In the genomic region with DNA sequence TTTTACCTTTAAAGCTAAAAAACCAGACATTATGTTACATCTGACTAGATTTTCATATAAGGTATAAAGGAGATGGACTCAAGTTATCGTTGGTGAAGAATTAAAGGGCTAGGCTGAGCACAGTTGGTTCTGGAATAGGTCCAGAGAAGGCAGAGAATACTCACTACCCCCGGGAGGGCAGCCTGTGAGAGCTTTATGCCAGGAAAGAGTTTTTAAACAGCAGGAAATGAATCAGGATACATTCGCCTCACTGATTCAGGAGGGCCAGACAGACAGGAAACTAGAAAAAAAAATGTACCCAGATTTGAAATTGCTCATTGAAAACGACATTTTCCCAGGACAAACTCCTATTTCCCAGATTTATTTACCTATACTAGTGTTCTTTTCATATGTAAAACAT, we compare ENCODE assay signal across 18 mouse cellular contexts. TPM values are rescaled to one million over a fixed set of nuclear protein-coding genes. Genes with fewer than 3 reads are reported as not detected.
DNase-seq lines count a peak whose midpoint lies in the region; ATAC-seq and TF ChIP-seq lines count a peak whose summit lies in the region.
"Had no signal": no experiment of that assay in that cellular context is flagged by ENCODE, and none has a peak within 500 bp of the region (broad histone marks: within the 10 kb centered on the region; RNA-seq: fewer than 3 reads in every experiment).

No protein-coding gene starts in this region.

- no peak for TF ChIP-seq CTCF in lung, embryonic 14.5 days (IDR thresholded peaks at IDR 0.05; ENCODE audit: low read depth)
- no peak for TF ChIP-seq CTCF in lung, adult 2 months (IDR thresholded peaks at IDR 0.05; ENCODE audit: insufficient read depth, low read length)

- H3K9me3 ChIP-seq in embryonic facial prominence, embryonic 14.5 days (ENCODE audit: control insufficient read depth, low read length): no peaks in the 10 kb centered on the region
- no peaks in the 10 kb centered on the region for H3K9me3 ChIP-seq in embryonic facial prominence, embryonic 10.5 days
- no peaks in the 10 kb centered on the region for H3K9me3 ChIP-seq in lung, embryonic 14.5 days (ENCODE audit: low read depth, low read length)
- H3K9me3 ChIP-seq: embryonic facial prominence, embryonic 12.5 days; forebrain, embryonic 15.5 days; midbrain, embryonic 15.5 days; neural tube, embryonic 15.5 days had no signal

- no peak for TF ChIP-seq POLR2A in lung, adult 2 months (IDR thresholded peaks at IDR 0.05; ENCODE audit: borderline replicate concordance, extremely low read depth, low read depth, low read length)

- no peak overlapping the region for H3K4me2 ChIP-seq in embryonic facial prominence, embryonic 14.5 days (ENCODE audit: low read depth, low read length)
- no peak overlapping the region for H3K4me2 ChIP-seq in lung, embryonic 14.5 days
- H3K4me2 ChIP-seq: embryonic facial prominence, embryonic 12.5 days; forebrain, embryonic 15.5 days; midbrain, embryonic 15.5 days; neural tube, embryonic 15.5 days had no signal

- WGBS in embryonic facial prominence, embryonic 14.5 days: 47% methylated on average over 4 of the region's 4 CpGs
- 68% methylated on average over 4 of the region's 4 CpGs for WGBS in embryonic facial prominence, embryonic 10.5 days
- WGBS in lung, embryonic 14.5 days: 43% methylated on average over 4 of the region's 4 CpGs
- WGBS in lung, adult 2 months: 24% methylated on average over 4 of the region's 4 CpGs

- DNase-seq in embryonic facial prominence, embryonic 14.5 days (ENCODE audit: low spot score): peak; percentile 20
- DNase-seq in embryonic facial prominence, embryonic 10.5 days (ENCODE audit: low spot score): no peak
- DNase-seq in lung, embryonic 14.5 days: peak; percentile 19
- no peak for DNase-seq in lung, adult 2 months
- peak; percentile 40 for DNase-seq in NIH3T3 (ENCODE audit: low read depth)
- DNase-seq in lung, postnatal 14 days: peak; percentile 2
- no peak for DNase-seq in urinary bladder, postnatal 36 days (ENCODE audit: low spot score in 2 of 2)
- DNase-seq: adrenal gland, postnatal 25 days; liver; thymus, postnatal 25 days had no signal

- H3K4me3 ChIP-seq in embryonic facial prominence, embryonic 14.5 days (ENCODE audit: low read depth, low read length): no peak overlapping the region
- H3K4me3 ChIP-seq in embryonic facial prominence, embryonic 10.5 days: no peak overlapping the region
- no peak overlapping the region for H3K4me3 ChIP-seq in lung, embryonic 14.5 days (ENCODE audit: low read depth, low read length)
- H3K4me3 ChIP-seq in lung, adult 2 months (replicated peaks; ENCODE audit: extremely low read depth, low read depth, low read length): no peak overlapping the region
- H3K4me3 ChIP-seq: embryonic facial prominence, embryonic 12.5 days; forebrain, embryonic 15.5 days; layer of hippocampus, adult 2 months; midbrain, embryonic 15.5 days; neural tube, embryonic 15.5 days had no signal

- H3K9ac ChIP-seq in embryonic facial prominence, embryonic 14.5 days (ENCODE audit: low read depth, low read length): no peak overlapping the region
- no peak overlapping the region for H3K9ac ChIP-seq in lung, embryonic 14.5 days
- H3K9ac ChIP-seq: embryonic facial prominence, embryonic 12.5 days; forebrain, embryonic 15.5 days; midbrain, embryonic 15.5 days; neural tube, embryonic 15.5 days had no signal

- no peaks in the 10 kb centered on the region for H3K4me1 ChIP-seq in embryonic facial prominence, embryonic 14.5 days (ENCODE audit: control insufficient read depth, insufficient read depth, low read length)
- no peaks in the 10 kb centered on the region for H3K4me1 ChIP-seq in embryonic facial prominence, embryonic 10.5 days
- H3K4me1 ChIP-seq in lung, embryonic 14.5 days (ENCODE audit: insufficient read depth): no peaks in the 10 kb centered on the region
- no peaks in the 10 kb centered on the region for H3K4me1 ChIP-seq in lung, adult 2 months (ENCODE audit: control insufficient read depth, insufficient read depth, low read length)
- H3K4me1 ChIP-seq: embryonic facial prominence, embryonic 12.5 days; forebrain, embryonic 15.5 days; midbrain, embryonic 15.5 days; neural tube, embryonic 15.5 days had no signal

- no peaks in the 10 kb centered on the region for H3K36me3 ChIP-seq in embryonic facial prominence, embryonic 14.5 days (ENCODE audit: control insufficient read depth, insufficient read depth, low read length)
- no peaks in the 10 kb centered on the region for H3K36me3 ChIP-seq in embryonic facial prominence, embryonic 10.5 days (replicated peaks)
- no peaks in the 10 kb centered on the region for H3K36me3 ChIP-seq in lung, embryonic 14.5 days (ENCODE audit: insufficient read depth)
- H3K36me3 ChIP-seq: embryonic facial prominence, embryonic 12.5 days; forebrain, embryonic 15.5 days; midbrain, embryonic 15.5 days; neural tube, embryonic 15.5 days had no signal

- H3K27ac ChIP-seq in embryonic facial prominence, embryonic 14.5 days (replicated peaks; ENCODE audit: low read depth, low read length): no peak overlapping the region
- H3K27ac ChIP-seq in embryonic facial prominence, embryonic 10.5 days (replicated peaks): no peak overlapping the region
- no peak overlapping the region for H3K27ac ChIP-seq in lung, embryonic 14.5 days (ENCODE audit: low read depth)
- H3K27ac ChIP-seq: embryonic facial prominence, embryonic 12.5 days; forebrain, embryonic 15.5 days; layer of hippocampus, adult 2 months; midbrain, embryonic 15.5 days; neural tube, embryonic 15.5 days had no signal

- H3K27me3 ChIP-seq in embryonic facial prominence, embryonic 14.5 days (replicated peaks; ENCODE audit: control insufficient read depth, insufficient read depth, low read length): no peaks in the 10 kb centered on the region
- no peaks in the 10 kb centered on the region for H3K27me3 ChIP-seq in embryonic facial prominence, embryonic 10.5 days (replicated peaks; ENCODE audit: low read depth, poor library complexity, severe bottlenecking)
- no peaks in the 10 kb centered on the region for H3K27me3 ChIP-seq in lung, embryonic 14.5 days (ENCODE audit: insufficient read depth, low read length)
- H3K27me3 ChIP-seq: embryonic facial prominence, embryonic 12.5 days; forebrain, embryonic 15.5 days; midbrain, embryonic 15.5 days; neural tube, embryonic 15.5 days had no signal

- no peak for ATAC-seq in embryonic facial prominence, embryonic 14.5 days (ENCODE audit: low read depth)
- ATAC-seq in lung, embryonic 14.5 days (ENCODE audit: insufficient read depth): no peak
- ATAC-seq: forebrain, embryonic 15.5 days; inflammation-experienced regulatory T-cells, adult 6 months; midbrain, embryonic 15.5 days had no signal

RNA-seq across cellular contexts. Expression of a gene that starts 28.2 kb away (rescaled TPM):
- polyA plus RNA-seq in embryonic facial prominence, embryonic 14.5 days (2014; fragmentation: Nextera tagmentation; extraction: Ambion mirVana): 5.0 and 5.6 TPM in 2 replicates
- 0.07 TPM in 1 of 2 replicates, not detected in the other for polyA plus RNA-seq in embryonic facial prominence, embryonic 10.5 days (2016; fragmentation: Nextera tagmentation; extraction: Ambion mirVana)
- 0.69 and 0.70 TPM in 2 replicates for polyA plus RNA-seq in lung, embryonic 14.5 days (2014; fragmentation: Nextera tagmentation; extraction: Ambion mirVana)
- polyA plus RNA-seq in lung, adult 2 months (2012; rRNA removed): 0.76 and 0.91 TPM in 2 replicates
- polyA plus RNA-seq: inflammation-experienced regulatory T-cells, adult 6 months; liver, embryonic 16.5 days; testis, adult 2 months had no signal

Comparison
In these comparisons a context has a peak if more than half of its experiments do, and no peak if none do; other contexts are left out.
1. DNase-seq: peak in embryonic facial prominence, embryonic 14.5 days (single experiment), lung, embryonic 14.5 days (single experiment), NIH3T3 (single experiment) and lung, postnatal 14 days (single experiment); none in embryonic facial prominence, embryonic 10.5 days (single experiment), lung, adult 2 months (single experiment) and urinary bladder, postnatal 36 days (0 of 2).